ENCODE assay signal across 11 mouse cellular contexts in the genomic region with DNA sequence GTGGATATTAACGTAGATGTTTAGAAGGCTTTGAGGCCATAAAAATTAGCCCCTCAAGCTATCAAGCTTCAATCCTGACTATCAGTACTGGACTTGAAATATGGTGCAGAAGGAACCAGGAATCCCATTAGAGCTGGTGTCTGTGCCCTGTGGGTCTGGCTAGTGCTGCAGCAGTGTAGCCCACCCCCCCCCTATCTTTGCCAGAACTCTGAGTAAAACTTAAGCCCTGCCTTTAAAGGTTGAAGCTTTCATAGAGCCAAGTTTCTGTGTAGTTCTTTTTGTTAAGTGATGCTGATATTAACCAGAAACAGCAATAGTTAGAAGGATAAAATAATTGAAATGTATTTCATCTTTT.
"Had no signal": no experiment of that assay in that cellular context is flagged by ENCODE, and none has a peak within 500 bp of the region (broad histone marks: within the 10 kb centered on the region; RNA-seq: fewer than 3 reads in every experiment).

No protein-coding gene starts in this region.

- H3K9ac ChIP-seq: liver, embryonic 14.5 days had no signal

- H3K27ac ChIP-seq: liver, embryonic 14.5 days had no signal

- ATAC-seq: intestine, postnatal 0 days had no signal

- DNase-seq: kidney, adult 8-10 months; kidney, postnatal 25 days; left cerebral cortex, postnatal 4 days; lung, adult 18-20 months; retina, postnatal 1 day; right cerebral cortex, postnatal 4 days; spleen, adult 18-20 months; thymus, adult 18-20 months; thymus, postnatal 14 days had no signal
